16 mouse cellular contexts compared by ENCODE assay signal in the genomic region with DNA sequence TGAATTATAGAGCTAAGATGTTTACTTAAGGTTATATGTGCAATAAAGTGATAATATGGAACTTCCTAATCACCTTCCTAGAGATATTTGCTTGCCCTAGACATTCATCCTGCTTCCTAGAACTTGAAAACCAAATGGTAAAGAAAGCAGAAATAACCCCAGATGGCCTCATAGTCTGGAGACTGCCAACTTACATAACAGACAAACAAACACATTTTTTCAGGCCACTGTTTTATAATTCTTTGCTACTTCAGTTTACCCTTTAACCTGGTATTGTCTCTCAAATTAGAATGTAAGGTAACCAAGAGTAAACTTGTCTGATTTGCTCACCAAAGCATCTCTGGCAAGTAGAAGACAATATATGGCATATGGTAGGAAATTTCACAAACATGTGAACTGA.
DNase-seq lines count a peak whose midpoint lies in the region.
"Had no signal": no experiment of that assay in that cellular context is flagged by ENCODE, and none has a peak within 500 bp of the region (broad histone marks: within the 10 kb centered on the region; RNA-seq: fewer than 3 reads in every experiment).

No protein-coding gene starts in this region.

- DNase-seq in cerebellum, adult 9-10 months, result peak; percentile 33
- no peak for DNase-seq in cerebellum, postnatal 14 days
- peak; percentile 14 for DNase-seq in kidney, adult 9 months
- DNase-seq in kidney, postnatal 14 days, result no peak
- DNase-seq in adipocyte (ENCODE audit: low spot score), result peak; percentile 53
- no peak for DNase-seq in spleen, postnatal 14 days (ENCODE audit: low spot score in 2 of 2)
- DNase-seq: adrenal gland, adult 8-10 months; adrenal gland, postnatal 14 days; adrenal gland, postnatal 36 days; B cell, adult 2 months; cerebellum, adult 11 months; cerebellum, adult 18-20 months; cerebellum, adult 8-10 months; cerebellum, postnatal 10 days; cerebellum, postnatal 36 days; embryo, embryonic 11 days had no signal

Comparison
In these comparisons a context has a peak if more than half of its experiments do, and no peak if none do; other contexts are left out.
1. DNase-seq: peak in cerebellum, adult 9-10 months (single experiment), kidney, adult 9 months (single experiment) and adipocyte (single experiment); none in cerebellum, postnatal 14 days (0 of 2), kidney, postnatal 14 days (single experiment) and spleen, postnatal 14 days (0 of 2).